ENCODE assay signal across 8 mouse cellular contexts in genomic region chr5:115155831-115156230, GRCm38 (mm10). TPM values are rescaled to one million over a fixed set of nuclear protein-coding genes. Genes with fewer than 3 reads are reported as not detected.
A peak's percentile ranks its signal among the peaks of the same experiment; 100 is the strongest.
DNase-seq lines count a peak whose midpoint lies in the region; ATAC-seq and TF ChIP-seq lines count a peak whose summit lies in the region.

No protein-coding gene starts in this region.

- 42% methylated on average over 5 of the region's 5 CpGs for WGBS in hindbrain, postnatal 0 days
- 10% methylated on average over 5 of the region's 5 CpGs for WGBS in liver, embryonic 13.5 days (ENCODE audit: insufficient replicate concordance)

- H3K27me3 ChIP-seq in hindbrain, postnatal 0 days (ENCODE audit: insufficient read depth, low read length), result no peaks in the 10 kb centered on the region
- no peaks in the 10 kb centered on the region for H3K27me3 ChIP-seq in liver, embryonic 13.5 days

- no peak overlapping the region for H3K4me3 ChIP-seq in hindbrain, postnatal 0 days (ENCODE audit: low read length)
- peak overlapping the region; percentile 90 for H3K4me3 ChIP-seq in liver, embryonic 13.5 days (replicated peaks)

- peak overlapping the region; percentile 37 for H3K4me2 ChIP-seq in hindbrain, postnatal 0 days (ENCODE audit: low read depth, low read length)
- H3K4me2 ChIP-seq in liver, embryonic 13.5 days, result peak overlapping the region; percentile 99

- H3K27ac ChIP-seq in hindbrain, postnatal 0 days, result no peak overlapping the region
- H3K27ac ChIP-seq in liver, embryonic 13.5 days, result peak overlapping the region; percentile 35

- ATAC-seq in hindbrain, postnatal 0 days, result no peak
- no peak for ATAC-seq in liver, embryonic 13.5 days (ENCODE audit: low read depth)
- peak; percentile 46 for ATAC-seq in neutrophil, adult 5-6 weeks (ENCODE audit: extremely low read depth, insufficient number of reproducible peaks, low FRiP score, poor library complexity, severe bottlenecking)

- DNase-seq in gastrocnemius, adult 18-20 months (ENCODE audit: low spot score), result peak; percentile 48
- DNase-seq in gastrocnemius, postnatal 25 days, result no peak
- peak; percentile 71 for DNase-seq in c-Kit-positive CD71-negative TER-119-negative erythroid progenitor cells, embryonic 14.5 days (ENCODE audit: low read depth)
- no peak for DNase-seq in hindbrain, postnatal 0 days (ENCODE audit: low spot score)
- no peak for DNase-seq in liver, embryonic 13.5 days
- no peak for DNase-seq in cerebellum, postnatal 10 days
- DNase-seq in embryo, embryonic 9.5 days (ENCODE audit: extremely low spot score), result no peak

- no peaks in the 10 kb centered on the region for H3K9me3 ChIP-seq in hindbrain, postnatal 0 days (ENCODE audit: low read length)
- H3K9me3 ChIP-seq in liver, embryonic 13.5 days (replicated peaks), result no peaks in the 10 kb centered on the region

- TF ChIP-seq CTCF in hindbrain, postnatal 0 days (IDR thresholded peaks at IDR 0.05; ENCODE audit: low read depth), result no peak

- H3K9ac ChIP-seq in hindbrain, postnatal 0 days (replicated peaks; ENCODE audit: low read length), result peak overlapping the region; percentile 30; the same call in 1 of the 2 replicates
- peak overlapping the region; percentile 91 for H3K9ac ChIP-seq in liver, embryonic 13.5 days

- peaks cover 13% of the 10 kb centered on the region; the same call in 1 of the 2 replicates for H3K4me1 ChIP-seq in hindbrain, postnatal 0 days (ENCODE audit: insufficient read depth, low read length)
- peaks cover 83% of the 10 kb centered on the region for H3K4me1 ChIP-seq in liver, embryonic 13.5 days (replicated peaks)

- peaks cover 1% of the 10 kb centered on the region for H3K36me3 ChIP-seq in hindbrain, postnatal 0 days (ENCODE audit: insufficient read depth, low read length)
- peaks cover 24% of the 10 kb centered on the region for H3K36me3 ChIP-seq in liver, embryonic 13.5 days

RNA-seq across cellular contexts. Expression of gene Mlec, which starts 2.1 kb away (rescaled TPM):
- 100 to 1,000 TPM; 149 to 158 TPM for total RNA-seq in gastrocnemius, adult 18-20 months (2021)
- total RNA-seq in gastrocnemius, postnatal 25 days (2021), result 100 to 1,000 TPM; 156 to 196 TPM
- total RNA-seq in hindbrain, postnatal 0 days (2014; rRNA removed), result 65.5 and 80.9 TPM in 2 replicates
- 15.5 and 20.6 TPM in 2 replicates for polyA plus RNA-seq in hindbrain, postnatal 0 days (2015; fragmentation: Nextera tagmentation; extraction: Ambion mirVana)
- 23.0 and 26.0 TPM in 2 replicates for polyA plus RNA-seq in liver, embryonic 13.5 days (2015; fragmentation: Nextera tagmentation; extraction: Ambion mirVana)
- total RNA-seq in neutrophil, adult 5-6 weeks (2017), result 69.5 and 71.7 TPM in 2 replicates

RNA-seq across cellular contexts. Expression of gene Unc119b, which starts 21.1 kb away (rescaled TPM):
- 10 to 100 TPM; 11.1 to 12.4 TPM for total RNA-seq in gastrocnemius, adult 18-20 months (2021)
- total RNA-seq in gastrocnemius, postnatal 25 days (2021), result 10 to 100 TPM; 10.2 to 12.9 TPM
- 27.0 and 32.1 TPM in 2 replicates for total RNA-seq in hindbrain, postnatal 0 days (2014; rRNA removed)
- polyA plus RNA-seq in hindbrain, postnatal 0 days (2015; fragmentation: Nextera tagmentation; extraction: Ambion mirVana), result 22.5 and 23.4 TPM in 2 replicates
- 8.7 and 10.4 TPM in 2 replicates for polyA plus RNA-seq in liver, embryonic 13.5 days (2015; fragmentation: Nextera tagmentation; extraction: Ambion mirVana)
- total RNA-seq in neutrophil, adult 5-6 weeks (2017), result 20.7 and 22.1 TPM in 2 replicates

RNA-seq across cellular contexts. Expression of gene Acads, which starts 36.7 kb away (rescaled TPM):
- total RNA-seq in gastrocnemius, adult 18-20 months (2021), result 10 to 100 TPM; 74.2 to 75.3 TPM
- 10 to 100 TPM; 65.8 TPM for total RNA-seq in gastrocnemius, postnatal 25 days (2021)
- 30.3 and 32.5 TPM in 2 replicates for total RNA-seq in hindbrain, postnatal 0 days (2014; rRNA removed)
- 22.1 and 25.3 TPM in 2 replicates for polyA plus RNA-seq in hindbrain, postnatal 0 days (2015; fragmentation: Nextera tagmentation; extraction: Ambion mirVana)
- polyA plus RNA-seq in liver, embryonic 13.5 days (2015; fragmentation: Nextera tagmentation; extraction: Ambion mirVana), result 40.9 and 41.5 TPM in 2 replicates
- 7.1 and 10.5 TPM in 2 replicates for total RNA-seq in neutrophil, adult 5-6 weeks (2017)

RNA-seq across cellular contexts. Expression of gene Cabp1, which starts 38.4 kb away (rescaled TPM):
- total RNA-seq in gastrocnemius, adult 18-20 months (2021), result 1 to 10 TPM in 1 of 2 experiments, under 1 TPM in 1; 0.50 to 1.2 TPM
- total RNA-seq in gastrocnemius, postnatal 25 days (2021), result 1 to 10 TPM; 1.6 TPM
- 21.4 and 34.6 TPM in 2 replicates for total RNA-seq in hindbrain, postnatal 0 days (2014; rRNA removed)
- 20.9 and 23.6 TPM in 2 replicates for polyA plus RNA-seq in hindbrain, postnatal 0 days (2015; fragmentation: Nextera tagmentation; extraction: Ambion mirVana)
- polyA plus RNA-seq in liver, embryonic 13.5 days (2015; fragmentation: Nextera tagmentation; extraction: Ambion mirVana), result not detected in 2 replicates
- not detected in 2 replicates for total RNA-seq in neutrophil, adult 5-6 weeks (2017)

RNA-seq across cellular contexts. Expression of gene Gm10401, which starts 57.7 kb away (rescaled TPM):
- total RNA-seq in gastrocnemius, adult 18-20 months (2021), result not detected
- total RNA-seq in gastrocnemius, postnatal 25 days (2021), result not detected
- not detected in 2 replicates for total RNA-seq in hindbrain, postnatal 0 days (2014; rRNA removed)
- polyA plus RNA-seq in hindbrain, postnatal 0 days (2015; fragmentation: Nextera tagmentation; extraction: Ambion mirVana), result 38.5 and 39.3 TPM in 2 replicates
- 11.1 and 12.0 TPM in 2 replicates for polyA plus RNA-seq in liver, embryonic 13.5 days (2015; fragmentation: Nextera tagmentation; extraction: Ambion mirVana)
- 1.4 TPM in 1 of 2 replicates, not detected in the other for total RNA-seq in neutrophil, adult 5-6 weeks (2017)

Comparison
In these comparisons a context has a peak if more than half of its experiments do, and no peak if none do; other contexts are left out.
1. DNase-seq: peak in gastrocnemius, adult 18-20 months (single experiment) and c-Kit-positive CD71-negative TER-119-negative erythroid progenitor cells, embryonic 14.5 days (single experiment); none in gastrocnemius, postnatal 25 days (single experiment), hindbrain, postnatal 0 days (single experiment), liver, embryonic 13.5 days (single experiment), cerebellum, postnatal 10 days (0 of 2) and embryo, embryonic 9.5 days (single experiment).